Mouse (Mus musculus): ENCODE data around the gene Rspo4. TPM values are rescaled to one million over a fixed set of nuclear protein-coding genes. Genes with fewer than 3 reads are reported as not detected.

Rspo4 gene
- total and polyA plus RNA-seq, 3 experiments = not detected

- Histone ChIP-seq H3K27me3 (replicated peaks) (peaks cover 93% of the 10 kb centered on the region), H3K4me2 (ENCODE audit: insufficient read depth, low read depth, poor library complexity, severe bottlenecking) (no peak overlapping the region), H3K79me2 (replicated peaks; ENCODE audit: control insufficient read depth, extremely low read depth, insufficient read depth, poor library complexity, severe bottlenecking) (no peaks in the 10 kb centered on the region), H3K9ac (ENCODE audit: insufficient read depth, low read depth) (no peak overlapping the region), H3K9me3 (replicated peaks; ENCODE audit: low read length) (peaks cover 2% of the 10 kb centered on the region), H3K36me3 (replicated peaks in 1 of 2; ENCODE audit: control insufficient read depth in 1 of 2, insufficient read depth in 1 of 2, low read length in 1 of 2) (no peaks in the 10 kb centered on the region), H3K4me1 (ENCODE audit: control insufficient read depth in 1 of 2, insufficient read depth in 2 of 2) (no peaks in the 10 kb centered on the region), H3K4me3 (replicated peaks in 1 of 3; ENCODE audit: low read depth in 2 of 3, low read length in 2 of 3, poor library complexity in 1 of 3) (no peak overlapping the region), H3K27ac (ENCODE audit: insufficient read depth, low read depth) (no peak overlapping the region)
- dilution Hi-C loops (cut with MboI; ENCODE audit: extremely low pct_ligation_motif_present, extremely low pct_unique_long_range_greater_than_20kb, low sequenced_read_pairs) (no loop called here), in situ Hi-C loops (cut with MboI; ENCODE audit: low pct_ligation_motif_present, low pct_unique_long_range_greater_than_20kb, low sequenced_read_pairs) (no loop called here)
- no peak for DNase-seq (ENCODE audit: extremely low read depth)
- no peak for TF ChIP-seq MYC (IDR thresholded peaks at IDR 0.05; ENCODE audit: low read depth, low read length)
- TF ChIP-seq ELF1 (IDR thresholded peaks at IDR 0.05; ENCODE audit: low read depth, low read length) = no peak
- TF ChIP-seq ZKSCAN1 (IDR thresholded peaks at IDR 0.05; ENCODE audit: borderline replicate concordance, low read depth, low read length) = no peak
- no peak for TF ChIP-seq BHLHE40 (IDR thresholded peaks at IDR 0.05; ENCODE audit: low read depth, low read length)
- no peak for TF ChIP-seq EP300 (IDR thresholded peaks at IDR 0.05; ENCODE audit: low read length)
- no peak for TF ChIP-seq MAZ (IDR thresholded peaks at IDR 0.05; ENCODE audit: low read depth, low read length)
- TF ChIP-seq ETS1 (conservative IDR thresholded peaks at IDR 0.05; ENCODE audit: low read depth, low read length) = no peak
- TF ChIP-seq MXI1 (IDR thresholded peaks at IDR 0.05; ENCODE audit: low read depth, low read length) = no peak
- TF ChIP-seq TCF12 (IDR thresholded peaks at IDR 0.05; ENCODE audit: low read depth, low read length) = no peak
- no peak for TF ChIP-seq TBP (conservative IDR thresholded peaks at IDR 0.05; ENCODE audit: low read depth, low read length)
- TF ChIP-seq MAFK (IDR thresholded peaks at IDR 0.05; ENCODE audit: insufficient replicate concordance, low read length) = no peak
- TF ChIP-seq ZC3H11A (IDR thresholded peaks at IDR 0.05; ENCODE audit: low read depth, low read length) = no peak
Observed at GRCm38 (mm10) chr2:151921596-151921995, 78.9 kb downstream of the Rspo4 start.

Other genes with a start within 250 kb of the Rspo4 start
- gene Snph, start 210.3 kb upstream of the Rspo4 start, total RNA-seq (2012; rRNA removed) = not detected in 2 replicates
- not detected in 2 replicates for gene Snph, start 210.3 kb upstream of the Rspo4 start, total RNA-seq (2014; rRNA removed)
- not detected in 2 replicates for gene Snph, start 210.3 kb upstream of the Rspo4 start, polyA plus RNA-seq (2012; ENCODE audit: insufficient read length, low read depth)
- not detected in 2 replicates for gene Rad21l, start 174.4 kb upstream of the Rspo4 start, total RNA-seq (2012; rRNA removed)
- not detected in 2 replicates for gene Rad21l, start 174.4 kb upstream of the Rspo4 start, total RNA-seq (2014; rRNA removed)
- not detected in 2 replicates for gene Rad21l, start 174.4 kb upstream of the Rspo4 start, polyA plus RNA-seq (2012; ENCODE audit: insufficient read length, low read depth)
- 0.21 TPM in 1 of 2 replicates, not detected in the other for gene Tmem74b, start 140.9 kb upstream of the Rspo4 start, total RNA-seq (2012; rRNA removed)
- not detected in 2 replicates for gene Tmem74b, start 140.9 kb upstream of the Rspo4 start, total RNA-seq (2014; rRNA removed)
- not detected in 2 replicates for gene Tmem74b, start 140.9 kb upstream of the Rspo4 start, polyA plus RNA-seq (2012; ENCODE audit: insufficient read length, low read depth)
- 29.5 and 30.6 TPM in 2 replicates for gene Psmf1, start 98.7 kb upstream of the Rspo4 start, total RNA-seq (2012; rRNA removed)
- 30.8 and 32.5 TPM in 2 replicates for gene Psmf1, start 98.7 kb upstream of the Rspo4 start, total RNA-seq (2014; rRNA removed)
- 51.2 and 59.7 TPM in 2 replicates for gene Psmf1, start 98.7 kb upstream of the Rspo4 start, polyA plus RNA-seq (2012; ENCODE audit: insufficient read length, low read depth)
- 0.04 TPM in 1 of 2 replicates, not detected in the other for gene Angpt4, start 68.3 kb downstream of the Rspo4 start, total RNA-seq (2012; rRNA removed)
- not detected in 2 replicates for gene Angpt4, start 68.3 kb downstream of the Rspo4 start, total RNA-seq (2014; rRNA removed)
- gene Angpt4, start 68.3 kb downstream of the Rspo4 start, polyA plus RNA-seq (2012; ENCODE audit: insufficient read length, low read depth) = not detected in 2 replicates
- 8.9 and 9.8 TPM in 2 replicates for gene Fam110a, start 137.3 kb downstream of the Rspo4 start, total RNA-seq (2012; rRNA removed)
- 3.0 and 3.7 TPM in 2 replicates for gene Fam110a, start 137.3 kb downstream of the Rspo4 start, total RNA-seq (2014; rRNA removed)
- 5.2 and 6.3 TPM in 2 replicates for gene Fam110a, start 137.3 kb downstream of the Rspo4 start, polyA plus RNA-seq (2012; ENCODE audit: insufficient read length, low read depth)
- 0.17 and 0.55 TPM in 2 replicates for gene Slc52a3, start 153.6 kb downstream of the Rspo4 start, total RNA-seq (2012; rRNA removed)
- 0.23 TPM in 1 of 2 replicates, not detected in the other for gene Slc52a3, start 153.6 kb downstream of the Rspo4 start, total RNA-seq (2014; rRNA removed)
- gene Slc52a3, start 153.6 kb downstream of the Rspo4 start, polyA plus RNA-seq (2012; ENCODE audit: insufficient read length, low read depth) = 0.12 and 0.17 TPM in 2 replicates
- gene Scrt2, start 238.6 kb downstream of the Rspo4 start, total RNA-seq (2012; rRNA removed) = not detected in 2 replicates
- not detected in 2 replicates for gene Scrt2, start 238.6 kb downstream of the Rspo4 start, total RNA-seq (2014; rRNA removed)
- gene Scrt2, start 238.6 kb downstream of the Rspo4 start, polyA plus RNA-seq (2012; ENCODE audit: insufficient read length, low read depth) = not detected in 2 replicates